Mouse (Mus musculus) MEL (cell line): ENCODE data around the gene Srsf7.

Source experiments
- BHLHE40 ChIP-seq: IDR thresholded peaks from 2 replicates; pipeline ENCODE4 v1.6.1; 2012; ENCODE audit warnings: low read depth, mild to moderate bottlenecking, inconsistent platforms, low read length, improper control_type of control experiment, borderline replicate concordance
- CTCF ChIP-seq, 3 experiments: IDR thresholded peaks in 2 of 3; conservative IDR thresholded peaks in 1 of 3; 2 replicates each; pipeline ENCODE4 v1.5.1; 2011 to 2012; ENCODE audit warnings: low read length in 3 of 3, low read depth in 2 of 3, mild to moderate bottlenecking in 2 of 3, improper control_type of control experiment in 1 of 3, inconsistent platforms in 1 of 3, mixed read lengths in 1 of 3, moderate library complexity in 1 of 3; ENCODE audit not compliant: control insufficient read depth in 1 of 3, insufficient read depth in 1 of 3, poor library complexity in 1 of 3, severe bottlenecking in 1 of 3
- EP300 ChIP-seq, 2 experiments: IDR thresholded peaks; 2 replicates each; pipeline ENCODE4 v1.6.1; 2011; ENCODE audit warnings: improper control_type of control experiment in 2 of 2, low read length in 2 of 2, low read depth in 1 of 2, mild to moderate bottlenecking in 1 of 2
- GABPA ChIP-seq: IDR thresholded peaks from 2 replicates; pipeline ENCODE4 v1.6.1; 2012; ENCODE audit warnings: low read depth, mild to moderate bottlenecking, inconsistent platforms, low read length, improper control_type of control experiment, moderate library complexity
- NRF1 ChIP-seq: IDR thresholded peaks from 2 replicates; pipeline ENCODE4 v1.6.1; 2014; ENCODE audit warnings: low read depth, mild to moderate bottlenecking, inconsistent platforms, low read length, improper control_type of control experiment, moderate library complexity; ENCODE audit not compliant: poor library complexity, insufficient read depth, severe bottlenecking
- POLR2A ChIP-seq, 2 experiments: IDR thresholded peaks; 2 replicates each; pipeline ENCODE4 v1.6.1; 2011 to 2012; ENCODE audit warnings: low read length in 2 of 2, mild to moderate bottlenecking in 2 of 2, control low read depth in 1 of 2, improper control_type of control experiment in 1 of 2, low read depth in 1 of 2, moderate library complexity in 1 of 2; ENCODE audit not compliant: control insufficient read depth in 1 of 2, insufficient read depth in 1 of 2, poor library complexity in 1 of 2
- POLR2AphosphoS2 ChIP-seq: IDR thresholded peaks from 2 replicates; pipeline ENCODE4 v1.6.1; 2011; ENCODE audit warnings: low read length, improper control_type of control experiment
- RCOR1 ChIP-seq: IDR thresholded peaks from 2 replicates; pipeline ENCODE4 v1.6.1; 2012; ENCODE audit warnings: low read depth, mild to moderate bottlenecking, inconsistent platforms, low read length, improper control_type of control experiment
- SMC3 ChIP-seq: IDR thresholded peaks from 2 replicates; pipeline ENCODE4 v1.6.1; 2011; ENCODE audit warnings: low read depth, low read length, improper control_type of control experiment
- TAL1 ChIP-seq: IDR thresholded peaks from 2 replicates; pipeline ENCODE4 v1.6.1; 2012; ENCODE audit warnings: mild to moderate bottlenecking, inconsistent platforms, low read length, moderate library complexity, mixed read lengths
- TCF12 ChIP-seq: IDR thresholded peaks from 2 replicates; pipeline ENCODE4 v1.6.1; 2014; ENCODE audit warnings: low read depth, mild to moderate bottlenecking, inconsistent platforms, low read length, improper control_type of control experiment, moderate library complexity
- ZC3H11A ChIP-seq: IDR thresholded peaks from 2 replicates; pipeline ENCODE4 v1.6.1; 2012; ENCODE audit warnings: low read depth, mild to moderate bottlenecking, inconsistent platforms, low read length, improper control_type of control experiment

GRCm38 (mm10) chr17:80206301-80206670 is 821 bp downstream of the Srsf7 start:
- TF ChIP-seq TAL1 (no peak), CTCF (IDR thresholded peaks at IDR 0.05 in 2 of 3, conservative IDR thresholded peaks at IDR 0.05 in 1 of 3; ENCODE audit: control insufficient read depth in 1 of 3, insufficient read depth in 1 of 3, low read depth in 2 of 3, low read length in 3 of 3, poor library complexity in 1 of 3, severe bottlenecking in 1 of 3) (no peak), BHLHE40 (no peak), ZC3H11A (no peak), EP300 (IDR thresholded peaks at IDR 0.05; ENCODE audit: low read depth in 1 of 2, low read length in 2 of 2) (no peak), POLR2AphosphoS2 (no peak), POLR2A (IDR thresholded peaks at IDR 0.05; ENCODE audit: control insufficient read depth in 1 of 2, insufficient read depth in 1 of 2, low read depth in 1 of 2, low read length in 2 of 2, poor library complexity in 1 of 2) (no peak), GABPA (no peak), TCF12 (no peak), NRF1 (no peak), SMC3 (no peak), RCOR1 (no peak)
